Mouse (Mus musculus) heart, postnatal 14 days (tissue): ENCODE results near the gene Cux1. TPM values are rescaled to one million over a fixed set of nuclear protein-coding genes. Genes with fewer than 3 reads are reported as not detected.

Experiments
- DNase-seq, 2 experiments: peaks; one replicate each; pipeline ENCODE4 v3.0.0; 2021 to 2022
- intact Hi-C: fragments of 180-260 bp; cut with DNase I; formaldehyde crosslinking; loops from one replicate; pipeline ENCODE4 v1.15.1; 2025
- total RNA-seq, 2 experiments: library from RNA; stranded (reverse); gene quantifications; 2 replicates each; pipeline ENCODE4 v1.2.3; 2021

The Cux1 gene
- total RNA-seq, 2 experiments from 2014 or later = 106 to 108 TPM

GRCm38 (mm10) chr5:136514049-136514677 lies 53.1 kb downstream of the Cux1 start:
- intact Hi-C loops = no loop called here
- DNase-seq = no peak

GRCm38 (mm10) chr5:136512103-136512674 lies 55.1 kb downstream of the Cux1 start:
- intact Hi-C loops = no loop called here
- no peak for DNase-seq

GRCm38 (mm10) chr5:136511378-136511777 lies 55.9 kb downstream of the Cux1 start:
- intact Hi-C loops = no loop called here
- DNase-seq = no peak

GRCm38 (mm10) chr5:136510609-136511008 lies 56.7 kb downstream of the Cux1 start:
- no peak for DNase-seq
- intact Hi-C loops = no loop called here

- intact Hi-C loops = no loop called here
- no peak for DNase-seq
Measured at GRCm38 (mm10) chr5:136507629-136508028, 59.7 kb downstream of the Cux1 start.

GRCm38 (mm10) chr5:136506262-136506661 lies 61.0 kb downstream of the Cux1 start:
- no peak for DNase-seq
- intact Hi-C loops = no loop called here

- intact Hi-C loops = no loop called here
Measured at GRCm38 (mm10) chr5:136502491-136503086, 64.7 kb downstream of the Cux1 start.

GRCm38 (mm10) chr5:136500307-136500871 lies 66.9 kb downstream of the Cux1 start:
- intact Hi-C loops = no loop called here
- DNase-seq = no peak

More at GRCm38 (mm10) chr5:136502491-136503086, 64.7 kb downstream of the Cux1 start:
- DNase-seq = no peak

GRCm38 (mm10) chr5:136499316-136499715 lies 68.0 kb downstream of the Cux1 start:
- intact Hi-C loops = no loop called here
- no peak for DNase-seq

GRCm38 (mm10) chr5:136498741-136499140 lies 68.5 kb downstream of the Cux1 start:
- DNase-seq = no peak
- intact Hi-C loops = no loop called here

- intact Hi-C loops = no loop called here
- DNase-seq = no peak
Measured at GRCm38 (mm10) chr5:136497301-136497700, 70.0 kb downstream of the Cux1 start.

- DNase-seq = no peak
- intact Hi-C loops = no loop called here
Measured at GRCm38 (mm10) chr5:136495581-136495980, 71.7 kb downstream of the Cux1 start.

- DNase-seq = no peak
- intact Hi-C loops = no loop called here
Measured at GRCm38 (mm10) chr5:136494927-136495326, 72.4 kb downstream of the Cux1 start.

- DNase-seq = no peak
- intact Hi-C loops = no loop called here
Measured at GRCm38 (mm10) chr5:136494288-136494687, 73.0 kb downstream of the Cux1 start.

- intact Hi-C loops = no loop called here
- no peak for DNase-seq
Measured at GRCm38 (mm10) chr5:136489450-136489849, 77.8 kb downstream of the Cux1 start.

- intact Hi-C loops = no loop called here
- no peak for DNase-seq
Measured at GRCm38 (mm10) chr5:136488721-136489120, 78.6 kb downstream of the Cux1 start.

- DNase-seq = no peak
- intact Hi-C loops = no loop called here
Measured at GRCm38 (mm10) chr5:136488223-136488622, 79.1 kb downstream of the Cux1 start.

- intact Hi-C loops = no loop called here
- no peak for DNase-seq
Measured at GRCm38 (mm10) chr5:136487397-136488093, 79.7 kb downstream of the Cux1 start.

GRCm38 (mm10) chr5:136486401-136486800 lies 80.9 kb downstream of the Cux1 start:
- no peak for DNase-seq

GRCm38 (mm10) chr5:136485397-136485796 lies 81.9 kb downstream of the Cux1 start:
- intact Hi-C loops = no loop called here

More at GRCm38 (mm10) chr5:136486401-136486800, 80.9 kb downstream of the Cux1 start:
- intact Hi-C loops = no loop called here

GRCm38 (mm10) chr5:136482434-136482833 lies 84.9 kb downstream of the Cux1 start:
- DNase-seq = no peak
- intact Hi-C loops = no loop called here

More at GRCm38 (mm10) chr5:136485397-136485796, 81.9 kb downstream of the Cux1 start:
- no peak for DNase-seq
